Mouse (Mus musculus) lung, postnatal 0 days (tissue): ENCODE data around the gene Ankrd12.

Experiments used
- CTCF ChIP-seq: IDR thresholded peaks from 2 replicates; pipeline ENCODE4 v1.5.1; 2016; ENCODE audit warnings: antibody characterized with exemption, mild to moderate bottlenecking
- EP300 ChIP-seq: IDR thresholded peaks from 2 replicates; pipeline ENCODE4 v1.6.1; 2016; ENCODE audit warnings: antibody characterized with exemption, mild to moderate bottlenecking, control low read depth

DNA sequence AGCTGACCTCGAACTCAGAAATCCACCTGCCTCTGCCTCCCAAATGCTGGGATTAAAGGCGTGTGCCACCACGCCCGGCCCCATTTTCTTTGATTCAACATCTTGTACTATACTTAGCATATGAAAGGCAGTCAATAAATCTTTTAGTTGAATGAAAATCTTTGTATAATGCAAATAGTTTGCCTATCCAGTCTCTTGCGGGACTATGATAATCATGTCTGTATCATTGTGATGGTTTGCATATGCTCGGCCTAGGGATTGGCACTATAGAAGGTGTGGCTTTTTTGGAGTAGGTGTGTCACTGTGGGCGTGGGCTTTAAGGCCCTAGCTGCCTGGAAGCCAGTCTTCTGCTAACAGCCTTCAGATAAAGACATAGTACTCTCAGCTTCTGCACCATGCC is 27.2 kb upstream of the Ankrd12 start:
- TF ChIP-seq CTCF = no peak
- TF ChIP-seq EP300 = no peak
